Mouse (Mus musculus) liver, adult 2 months (tissue): ENCODE data around the gene Me3. TPM values are rescaled to one million over a fixed set of nuclear protein-coding genes. Genes with fewer than 3 reads are reported as not detected.

Experiments used
- DNase-seq: peaks from one replicate; pipeline ENCODE4 v3.0.0-alpha.2; 2011; ENCODE audit warnings: low read depth, low spot score; ENCODE audit errors: extremely low read depth
- H3K27ac ChIP-seq: fragments of 200-500 bp; replicated peaks from 2 replicates; pipeline ENCODE4 v1.5.1; 2012; ENCODE audit warnings: low read depth, mild to moderate bottlenecking, control low read depth, inconsistent platforms, low read length; ENCODE audit not compliant: insufficient read depth
- H3K27me3 ChIP-seq: fragments of 200-500 bp; 2 replicates; pipeline ENCODE4 v1.6.1; 2012; ENCODE audit warnings: mild to moderate bottlenecking, moderate library complexity, low read length, inconsistent platforms; ENCODE audit not compliant: control insufficient read depth, insufficient read depth
- H3K36me3 ChIP-seq: fragments of 200-500 bp; 2 replicates; pipeline ENCODE4 v1.6.1; 2012; ENCODE audit warnings: low read length, inconsistent platforms; ENCODE audit not compliant: control insufficient read depth, insufficient read depth
- H3K4me1 ChIP-seq: fragments of 200-500 bp; 2 replicates; pipeline ENCODE4 v1.6.1; 2011; ENCODE audit warnings: low read length; ENCODE audit not compliant: control insufficient read depth, insufficient read depth
- H3K4me3 ChIP-seq: fragments of 200-500 bp; 2 replicates; pipeline ENCODE4 v1.5.1; 2011; ENCODE audit warnings: low read depth, mild to moderate bottlenecking, control low read depth, low read length, moderate library complexity; ENCODE audit not compliant: insufficient read depth
- H3K79me2 ChIP-seq: fragments of 200-500 bp; 2 replicates; pipeline ENCODE4 v1.6.1; 2012; ENCODE audit warnings: inconsistent platforms, mild to moderate bottlenecking, low read length, moderate library complexity; ENCODE audit not compliant: control insufficient read depth, insufficient read depth
- H3K9ac ChIP-seq: fragments of 200-500 bp; 2 replicates; pipeline ENCODE4 v1.6.1; 2012; ENCODE audit warnings: low read depth, mild to moderate bottlenecking, control low read depth, inconsistent platforms, low read length
- CTCF ChIP-seq: fragments of 200-500 bp; IDR thresholded peaks from 2 replicates; pipeline ENCODE4 v1.5.1; 2011; ENCODE audit warnings: low read depth, low read length, control low read depth
- POLR2A ChIP-seq: fragments of 200-500 bp; IDR thresholded peaks from 2 replicates; pipeline ENCODE4 v1.6.1; 2011; ENCODE audit warnings: low read length, control low read depth; ENCODE audit not compliant: insufficient read depth; ENCODE audit errors: extremely low read depth
- WGBS: fragments of 180-500 bp; shearing (Covaris S2); methylation state at CpG from one replicate; pipeline ENCODE4 v1.1.7; 2018; 5-methylcytosine and 5-hydroxymethylcytosine counted together
- polyA plus RNA-seq: library from polyadenylated mRNA; depleted of rRNA; stranded (reverse); fragments of >200 nt; gene quantifications from 2 replicates; pipeline ENCODE4 v1.2.3, GENCODE M21; 2012
- total RNA-seq: library from RNA; depleted of rRNA; stranded (reverse); fragments of >200 nt; gene quantifications from 2 replicates; pipeline ENCODE4 v1.2.3, GENCODE M21; 2014

The Me3 gene
- total and polyA plus RNA-seq, 2 experiments: 0.06 to 0.28 TPM

DNA sequence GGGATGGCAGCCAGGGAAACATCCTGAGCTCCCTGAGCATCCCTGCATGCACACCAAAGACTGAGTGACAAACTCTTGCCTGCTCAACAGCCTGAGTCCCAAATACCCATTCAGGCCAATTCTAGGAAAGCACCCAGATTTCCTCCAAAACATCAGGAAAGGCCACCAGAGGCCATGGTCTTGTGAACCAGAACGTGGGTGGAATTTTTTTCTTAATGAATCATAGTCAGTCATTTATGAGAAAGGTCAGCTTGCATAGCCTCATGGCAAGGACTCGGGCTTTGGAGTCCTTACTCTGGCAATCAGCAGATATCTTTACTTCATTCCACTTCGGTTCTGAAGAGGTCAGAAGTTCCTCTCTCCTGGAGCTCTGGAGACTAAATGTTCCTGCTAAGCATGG, 218.3 kb downstream of the Me3 start:
- no peak for DNase-seq
- H3K79me2 ChIP-seq: no peaks in the 10 kb centered on the region
- no peak overlapping the region for H3K9ac ChIP-seq
- H3K4me3 ChIP-seq: no peak overlapping the region
- H3K27ac ChIP-seq: no peak overlapping the region
- H3K27me3 ChIP-seq: no peaks in the 10 kb centered on the region
- no peaks in the 10 kb centered on the region for H3K36me3 ChIP-seq
- no peaks in the 10 kb centered on the region for H3K4me1 ChIP-seq
- 55% methylated on average over 3 of the region's 3 CpGs for WGBS
- no peak for TF ChIP-seq CTCF
- no peak for TF ChIP-seq POLR2A

DNA sequence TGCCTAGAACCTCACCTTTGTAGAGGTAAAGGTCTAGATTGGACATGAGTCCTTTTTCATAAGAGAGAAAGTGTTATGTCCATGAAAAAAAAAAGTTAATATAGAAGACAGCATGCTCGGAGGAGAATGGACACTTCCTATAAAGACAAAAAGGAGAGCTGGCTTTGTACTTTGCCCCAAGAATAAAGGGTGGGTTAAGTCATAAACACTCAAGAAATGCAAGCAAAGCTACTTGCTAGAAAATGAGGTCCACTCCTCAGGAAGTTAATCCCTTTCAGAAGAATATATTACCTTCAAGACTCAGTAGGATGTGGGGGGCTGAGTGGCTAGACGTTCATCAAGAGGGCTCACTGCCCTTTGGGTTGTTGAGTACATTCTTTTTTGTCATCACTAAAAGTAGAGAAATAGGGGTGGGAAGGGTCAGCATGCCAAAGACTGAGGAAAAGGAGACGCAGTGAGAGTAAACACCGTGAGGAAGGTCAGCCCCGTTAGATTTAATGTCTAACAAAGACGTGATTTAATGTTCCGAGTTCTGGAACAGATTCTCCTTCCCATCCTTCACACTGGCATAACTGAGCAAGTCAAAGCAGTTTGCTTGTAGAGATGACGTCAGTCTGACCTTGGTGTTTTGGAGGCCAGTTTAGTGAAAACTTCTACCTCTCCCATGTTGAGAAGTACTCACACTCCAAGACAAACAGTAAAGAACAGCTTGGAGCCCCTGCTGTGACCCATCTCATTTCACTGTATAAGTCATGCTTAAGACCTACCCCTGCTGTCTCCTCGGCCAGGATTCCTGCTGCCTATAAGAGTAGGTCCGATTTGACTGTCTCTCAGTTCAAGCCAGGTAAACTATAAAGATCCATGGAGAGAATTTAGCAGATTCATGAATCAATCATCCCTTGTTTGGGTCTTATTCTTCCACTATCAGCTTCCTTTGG, 220.2 kb downstream of the Me3 start:
- Histone ChIP-seq H3K36me3 (no peaks in the 10 kb centered on the region), H3K27me3 (no peaks in the 10 kb centered on the region), H3K4me3 (no peak overlapping the region), H3K4me1 (no peaks in the 10 kb centered on the region), H3K9ac (no peak overlapping the region), H3K27ac (no peak overlapping the region), H3K79me2 (no peaks in the 10 kb centered on the region)
- no peak for DNase-seq
- 73% methylated on average over 10 of the region's 10 CpGs for WGBS
- TF ChIP-seq CTCF: no peak
- no peak for TF ChIP-seq POLR2A

DNA sequence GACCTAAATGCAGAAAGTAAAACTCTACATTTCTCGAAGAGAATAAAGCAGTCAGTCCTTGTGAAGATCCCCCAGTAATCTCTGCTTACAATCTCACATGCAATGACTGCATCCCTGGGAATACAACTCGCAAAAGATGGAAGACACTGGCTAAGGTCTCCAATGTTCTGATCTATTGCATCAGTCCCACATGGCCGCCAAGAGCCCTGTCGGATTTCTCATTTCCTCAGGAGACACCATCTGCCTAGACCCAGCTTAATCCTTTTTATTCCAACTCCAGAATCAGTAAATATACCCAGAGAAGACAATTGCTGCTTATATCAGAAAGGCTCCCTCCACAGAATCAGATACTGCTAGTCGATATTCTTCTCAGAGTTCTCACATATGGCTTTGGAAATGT, 220.9 kb downstream of the Me3 start:
- no peak overlapping the region for H3K27ac ChIP-seq
- H3K27me3 ChIP-seq: no peaks in the 10 kb centered on the region
- DNase-seq: no peak
- WGBS: 84% methylated on average over 5 of the region's 5 CpGs
- no peaks in the 10 kb centered on the region for H3K79me2 ChIP-seq
- no peaks in the 10 kb centered on the region for H3K4me1 ChIP-seq
- TF ChIP-seq POLR2A (no peak), CTCF (no peak)
- H3K4me3 ChIP-seq: no peak overlapping the region
- H3K9ac ChIP-seq: no peak overlapping the region
- H3K36me3 ChIP-seq: no peaks in the 10 kb centered on the region

DNA sequence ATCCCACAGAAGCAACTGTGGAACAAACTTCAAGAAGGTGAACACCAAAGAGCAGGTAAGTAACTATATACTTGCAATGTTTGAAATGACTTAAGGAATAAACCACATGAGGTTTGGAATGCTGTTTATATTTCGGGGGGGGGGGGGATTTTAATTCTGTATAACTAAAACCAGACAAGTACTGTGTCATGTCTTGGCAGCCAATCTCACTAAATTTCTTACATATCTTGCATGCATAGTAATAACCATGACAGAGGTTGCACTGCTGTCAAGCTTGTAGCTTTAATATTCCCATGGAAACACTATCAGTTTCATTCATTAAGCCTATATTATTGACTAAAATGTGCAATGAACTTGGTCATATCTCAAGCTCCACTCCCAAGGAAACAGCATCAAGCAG, 223.0 kb downstream of the Me3 start:
- Histone ChIP-seq H3K4me1 (no peaks in the 10 kb centered on the region), H3K79me2 (no peaks in the 10 kb centered on the region), H3K36me3 (no peaks in the 10 kb centered on the region), H3K4me3 (no peak overlapping the region), H3K27me3 (no peaks in the 10 kb centered on the region), H3K9ac (no peak overlapping the region), H3K27ac (no peak overlapping the region)
- TF ChIP-seq POLR2A (no peak), CTCF (no peak)
- no peak for DNase-seq
- WGBS: 54% methylated on average over 1 of the region's 1 CpGs

DNA sequence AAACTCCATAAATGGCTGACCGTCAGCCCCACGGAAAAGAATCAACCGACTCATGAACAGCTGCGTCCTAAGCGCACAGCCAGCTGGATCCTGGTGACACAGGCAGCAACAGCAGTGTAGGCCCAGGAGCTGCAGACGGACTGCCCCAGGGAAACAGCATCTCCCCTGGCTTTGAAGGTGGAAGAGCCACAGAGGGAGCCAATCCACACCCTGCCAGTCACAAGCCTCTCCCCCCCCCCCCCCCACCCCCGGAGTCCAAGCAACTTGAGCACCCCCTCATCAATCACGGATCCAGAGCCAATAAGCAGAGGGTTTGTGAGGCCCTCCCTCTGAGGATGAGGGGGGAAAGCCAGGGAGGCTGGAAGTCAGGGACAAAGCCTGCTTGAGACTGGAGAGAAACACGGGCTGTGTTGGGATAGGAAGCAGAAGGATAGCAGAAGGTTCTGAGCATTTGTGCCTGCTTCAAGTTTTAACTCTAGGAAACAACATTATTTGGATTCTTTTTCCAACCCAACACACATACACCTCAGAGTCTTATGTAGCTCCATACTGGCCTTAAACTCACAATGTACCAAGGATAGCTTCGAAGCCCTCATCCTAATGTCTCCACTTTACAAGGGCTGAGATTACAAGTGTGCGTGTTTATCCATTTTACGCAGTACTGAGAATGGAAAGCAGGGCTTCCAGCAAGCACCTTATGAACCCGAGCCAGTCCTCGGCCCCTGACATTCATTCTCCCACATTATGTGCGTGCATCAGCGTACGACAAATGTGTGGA, 224.4 kb downstream of the Me3 start:
- Histone ChIP-seq H3K27ac (no peak overlapping the region), H3K27me3 (no peaks in the 10 kb centered on the region), H3K9ac (no peak overlapping the region), H3K79me2 (no peaks in the 10 kb centered on the region), H3K4me1 (no peaks in the 10 kb centered on the region), H3K4me3 (no peak overlapping the region), H3K36me3 (no peaks in the 10 kb centered on the region)
- TF ChIP-seq CTCF: no peak
- DNase-seq: no peak
- WGBS: 72% methylated on average over 17 of the region's 17 CpGs
